Mouse (Mus musculus) thymus, postnatal 0 days (tissue): Measurements from ENCODE around the gene Adh6a. TPM values are rescaled to one million over a fixed set of nuclear protein-coding genes. Genes with fewer than 3 reads are reported as not detected.
"Not testable (repeated sequence)": the region's sequence is repeated elsewhere in the genome, so short reads cannot be mapped to it uniquely, and the experiment has no call there.

Source experiments
- DNase-seq: peaks from one replicate; pipeline ENCODE4 v3.0.0-alpha.2; 2015; ENCODE audit warnings: low spot score
- polyA plus RNA-seq: library from polyadenylated mRNA; unstranded; fragments of >200 nt; fragmentation: Nextera tagmentation; extraction: Ambion mirVana; gene quantifications from 2 replicates; pipeline ENCODE4 v1.2.1, GENCODE M21; 2015

The Adh6a gene
- polyA plus RNA-seq, 1 experiment from 2014 or later = 0.40 TPM

DNA sequence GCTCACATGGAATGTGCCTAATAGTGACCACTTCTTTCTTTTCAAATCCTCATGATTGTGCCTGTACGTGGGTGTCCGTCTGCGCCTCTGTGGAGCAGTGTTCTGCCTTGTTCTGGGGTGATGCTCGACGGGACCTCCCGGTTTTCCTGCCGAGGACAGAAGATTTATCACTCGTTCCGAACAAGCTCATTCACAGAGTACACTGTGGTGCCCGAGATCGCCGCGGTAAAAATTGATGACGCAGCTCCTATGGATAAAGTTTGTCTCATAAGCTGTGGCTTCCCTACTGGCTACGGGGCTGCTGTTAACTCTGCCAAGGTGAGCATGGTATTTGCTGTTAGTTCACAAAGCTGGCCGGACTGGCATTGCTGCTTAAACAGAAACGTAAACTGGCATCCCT, 11.9 kb downstream of the Adh6a start:
- no peak for DNase-seq

DNA sequence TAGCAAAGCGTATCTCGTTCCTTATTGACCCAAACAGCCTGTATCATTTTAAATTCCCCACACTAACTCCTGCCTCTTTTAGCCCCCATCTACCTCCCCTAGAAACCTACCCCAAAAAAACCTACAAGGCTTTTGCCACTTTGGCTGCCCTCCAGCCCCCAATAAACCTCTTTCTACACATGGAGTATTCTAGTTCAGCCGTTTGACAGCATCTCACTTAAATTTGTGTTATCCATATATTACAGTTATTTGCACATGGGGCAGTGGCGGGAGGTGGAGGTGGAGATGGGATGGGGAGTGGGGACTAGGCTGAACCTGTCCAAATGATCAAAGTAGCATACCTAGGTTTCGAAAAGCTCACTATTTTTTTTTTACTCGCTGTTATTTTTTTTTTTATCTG, 12.4 kb downstream of the Adh6a start:
- DNase-seq = no peak

DNA sequence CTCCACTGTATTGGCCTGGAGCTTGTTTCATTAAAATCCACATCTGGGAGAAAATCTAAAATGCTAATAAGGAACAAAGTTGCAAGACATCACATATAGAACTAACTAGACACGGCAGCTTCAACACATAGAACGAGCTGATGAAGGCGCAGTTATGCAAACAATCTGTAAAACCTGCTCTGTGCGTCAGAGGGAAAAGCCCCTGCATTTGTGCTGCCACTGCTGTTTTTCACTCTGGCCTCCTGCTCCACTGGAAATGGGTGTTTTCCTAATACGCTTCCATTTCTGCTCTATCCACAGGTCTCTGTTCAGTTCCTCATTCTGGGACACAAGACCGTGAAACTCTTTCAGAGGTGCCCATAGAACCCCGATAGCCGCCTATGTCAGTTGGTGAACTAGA, 20.8 kb downstream of the Adh6a start:
- no peak for DNase-seq

DNA sequence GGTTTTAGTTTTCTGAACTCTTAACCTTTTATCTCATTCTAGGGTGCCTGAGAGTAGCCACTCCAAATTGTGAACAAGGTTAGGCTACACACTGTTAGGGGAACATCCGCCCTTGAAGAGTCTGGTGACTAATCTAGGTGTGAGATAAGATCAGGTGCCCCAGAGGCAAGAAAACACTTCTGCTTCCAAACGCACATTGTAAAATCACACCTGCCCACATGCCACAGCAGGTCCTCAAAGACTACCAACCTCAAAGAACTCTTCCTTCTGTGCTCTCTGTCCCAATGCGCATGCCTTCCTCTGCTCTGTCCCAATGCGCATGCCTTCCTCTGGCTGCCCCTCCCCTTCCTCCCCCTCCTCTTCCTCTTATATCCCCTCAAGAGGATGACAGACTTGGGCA, 21.2 kb downstream of the Adh6a start:
- peak; percentile 14 for DNase-seq

DNA sequence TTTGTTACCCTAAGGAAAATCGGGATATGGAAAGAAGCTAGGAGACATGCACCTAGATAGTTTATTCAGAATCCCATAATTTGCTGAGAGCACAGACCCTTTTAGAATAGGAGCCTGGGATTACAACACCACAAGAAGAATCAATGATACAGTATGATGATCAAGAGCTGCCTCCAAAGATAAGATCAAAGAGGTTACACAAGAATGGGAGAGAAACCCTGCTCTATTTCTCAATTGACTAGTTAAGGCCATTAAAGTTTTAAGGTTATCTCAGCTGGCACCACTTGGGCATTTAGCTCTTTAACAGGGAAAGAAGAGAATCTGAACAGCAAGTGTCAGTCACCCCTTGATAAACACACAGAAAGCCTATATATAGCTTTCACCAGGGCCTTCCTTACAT, 22.5 kb downstream of the Adh6a start:
- no peak for DNase-seq

DNA sequence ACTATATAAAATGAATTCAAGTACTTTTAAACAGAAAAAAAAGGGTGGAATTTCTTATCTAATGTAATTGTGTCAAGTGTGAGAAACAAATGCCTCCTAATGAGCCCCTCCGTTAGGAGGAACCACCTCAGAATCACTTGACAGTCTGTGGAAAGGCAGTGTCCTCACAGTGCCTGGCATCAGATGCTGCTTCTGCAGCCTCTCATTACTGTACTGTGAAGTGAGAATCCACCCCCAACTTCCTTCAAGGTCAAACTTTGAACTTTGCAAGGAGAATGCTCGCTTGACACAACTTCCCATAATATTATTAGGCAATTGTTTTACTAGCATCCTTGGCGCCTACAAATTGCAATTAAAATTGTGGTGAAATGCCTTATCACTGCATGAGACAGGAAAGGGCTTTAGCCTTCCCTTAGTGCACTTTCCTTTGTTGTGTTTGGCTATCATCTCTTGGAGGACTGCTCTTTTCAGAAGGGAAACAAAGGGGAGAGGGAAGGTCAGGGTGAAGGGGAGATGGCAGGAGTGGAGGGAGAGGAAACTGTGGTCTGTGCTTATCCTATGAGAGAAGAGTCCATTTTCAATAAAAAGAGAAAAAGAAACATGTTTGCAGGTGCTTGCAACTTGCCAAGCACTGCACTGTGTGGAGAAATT, 23.1 kb downstream of the Adh6a start:
- DNase-seq = no peak

DNA sequence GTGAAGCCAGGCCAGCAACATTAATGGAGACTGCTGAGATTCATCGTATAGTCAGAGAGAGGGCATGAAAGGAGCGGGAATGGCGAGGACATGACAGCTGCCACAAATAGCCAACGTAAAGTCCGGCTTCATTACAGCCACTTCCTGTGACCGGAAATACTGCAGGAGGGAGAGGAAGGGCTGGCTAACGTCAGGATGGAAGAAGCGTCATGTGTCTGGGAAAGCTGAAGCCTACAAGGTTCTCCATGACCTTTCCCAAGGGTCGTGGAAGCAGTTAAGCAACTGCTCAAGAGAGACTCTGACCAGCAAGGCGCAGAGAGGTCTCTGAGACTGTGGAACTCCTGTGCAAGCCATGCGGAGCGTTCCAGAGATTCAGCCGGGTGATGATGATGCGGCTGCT, 28.4 kb downstream of the Adh6a start, which contains the start of gene Adh6b:
TSS of gene Adh6b (plus strand) at position 305 of the 400 bp plus-strand sequence.
- DNase-seq = no peak

DNA sequence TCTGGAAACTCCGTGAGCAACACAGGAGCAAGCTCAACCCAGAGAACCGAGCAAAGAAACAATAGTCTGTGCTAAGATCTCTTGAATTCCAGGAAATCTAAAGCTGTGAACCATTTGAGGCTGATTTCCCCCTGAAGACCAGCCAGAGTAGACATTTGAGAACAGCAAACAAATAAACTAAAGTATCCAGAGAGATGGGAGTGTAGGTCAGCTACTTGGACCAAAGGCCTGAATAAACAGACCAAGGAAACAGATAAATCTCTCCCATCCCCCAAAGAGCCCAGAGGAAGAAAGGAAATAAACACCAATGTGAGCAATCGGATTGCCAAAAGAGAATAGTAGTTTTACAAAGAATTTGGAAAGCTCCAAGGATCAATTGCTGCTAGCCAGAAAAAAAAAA, 34.0 kb downstream of the Adh6a start:
- DNase-seq = no peak

DNA sequence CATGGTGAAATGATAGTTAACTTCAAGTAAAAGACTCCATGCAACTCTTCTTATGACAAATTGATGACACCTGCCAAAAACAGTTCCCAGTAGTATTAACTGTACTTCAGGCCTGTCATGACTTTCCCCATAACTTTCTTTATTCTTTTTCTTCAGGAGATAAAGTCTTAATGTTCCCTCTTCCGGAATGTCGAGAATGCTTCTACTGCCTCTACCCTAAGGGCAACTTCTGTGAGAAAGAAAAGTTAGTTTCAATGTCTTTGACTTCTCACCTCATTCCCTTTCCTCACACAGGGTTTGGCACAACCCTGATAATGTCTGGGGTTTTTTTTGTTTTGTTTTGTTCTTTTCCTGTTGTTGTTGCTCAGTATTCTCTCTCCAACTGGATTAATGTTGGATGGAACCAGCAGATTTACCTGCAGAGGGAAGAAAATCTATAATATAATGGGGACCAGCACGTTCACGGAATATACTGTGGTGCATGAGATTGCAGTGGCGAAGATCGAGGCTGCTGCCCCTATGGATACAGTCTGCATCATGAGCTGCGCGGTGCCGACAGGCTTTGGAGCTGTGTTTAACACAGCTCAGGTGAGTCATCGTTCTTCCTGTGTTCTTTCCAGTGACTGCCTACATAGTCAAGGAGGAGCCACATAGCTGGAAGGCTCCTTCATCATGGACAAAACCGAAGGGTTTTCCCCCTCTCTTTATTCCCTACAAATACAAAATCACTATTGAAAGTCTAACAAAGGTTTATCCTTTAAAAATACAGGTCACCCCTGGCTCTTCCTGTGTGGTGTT, 39.1 kb downstream of the Adh6a start:
- no peak for DNase-seq

DNA sequence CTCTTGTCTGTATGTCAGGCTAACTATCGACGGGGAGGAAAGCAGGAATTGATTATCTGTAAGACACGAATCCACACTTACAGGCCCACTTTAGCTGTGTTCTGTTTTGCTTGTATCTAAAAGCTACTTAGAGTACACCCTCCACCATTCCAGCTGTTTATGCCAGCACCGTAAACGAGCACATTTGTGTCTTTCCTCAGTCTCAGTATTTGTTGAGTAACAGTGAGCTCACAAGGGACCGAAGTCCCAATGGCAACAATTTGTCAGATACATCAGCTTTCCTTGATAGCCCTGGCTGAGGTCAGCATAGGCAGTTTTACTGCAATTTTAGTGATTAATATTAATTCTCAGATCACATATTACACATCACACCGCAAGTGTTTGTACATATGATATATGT, 45.8 kb downstream of the Adh6a start:
- no peak for DNase-seq

DNA sequence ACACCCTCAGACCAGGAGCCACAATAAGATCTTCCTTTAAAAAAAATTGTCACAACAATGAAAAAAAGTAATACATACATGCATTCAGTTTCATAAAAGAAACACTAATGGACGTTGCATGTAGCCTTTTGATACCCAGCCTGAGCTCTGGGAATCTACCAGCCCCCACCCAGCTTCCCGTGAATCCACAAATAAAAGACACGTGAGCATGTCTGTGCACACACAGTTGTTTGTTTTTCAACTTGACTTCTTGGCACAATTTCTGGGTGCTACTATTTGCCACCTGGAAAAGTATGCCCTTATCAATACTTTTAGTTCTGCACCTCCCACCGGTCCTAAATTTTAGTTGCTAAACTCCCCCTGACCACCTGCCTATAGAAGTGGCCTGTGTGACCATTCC, 47.6 kb downstream of the Adh6a start:
- DNase-seq = no peak

DNA sequence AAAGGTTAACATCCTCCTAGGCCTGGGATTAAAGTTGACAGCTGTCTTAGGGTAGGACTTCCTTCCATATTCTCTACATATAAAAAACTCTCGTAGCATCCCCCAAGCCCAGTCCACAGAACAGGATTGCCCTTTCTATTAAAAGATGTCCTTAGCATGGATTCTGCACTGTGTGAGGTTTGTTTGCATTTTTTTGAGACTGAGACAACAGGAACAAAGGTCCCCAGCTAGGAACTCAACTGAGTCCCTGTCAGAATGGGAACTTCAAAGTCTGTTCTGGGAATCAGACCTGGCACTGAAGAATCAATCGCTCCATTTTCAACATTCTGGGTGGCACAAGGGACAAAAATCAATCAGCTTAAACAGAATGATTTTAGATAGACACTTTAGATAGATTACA, 49.8 kb downstream of the Adh6a start:
- no peak for DNase-seq

DNA sequence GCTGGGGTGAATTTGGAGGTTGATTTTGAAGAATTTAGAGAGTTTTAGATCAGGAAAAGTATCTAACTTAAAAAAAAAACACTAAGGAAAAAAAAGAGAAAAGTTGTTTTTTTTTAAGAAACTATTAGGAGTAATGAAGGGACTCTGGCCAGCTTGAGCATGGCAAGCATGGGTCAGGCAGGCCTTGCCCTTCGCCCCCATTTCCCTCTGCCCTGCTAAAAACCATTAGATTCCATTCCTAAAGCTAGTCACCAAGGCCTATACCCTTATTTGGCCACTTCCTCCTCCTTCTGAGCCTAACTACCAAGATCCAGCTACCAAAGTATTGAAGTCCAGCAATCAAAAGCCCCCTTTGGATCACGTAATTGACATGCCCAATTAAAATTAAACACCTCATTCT, 53.1 kb downstream of the Adh6a start:
- DNase-seq = no peak

DNA sequence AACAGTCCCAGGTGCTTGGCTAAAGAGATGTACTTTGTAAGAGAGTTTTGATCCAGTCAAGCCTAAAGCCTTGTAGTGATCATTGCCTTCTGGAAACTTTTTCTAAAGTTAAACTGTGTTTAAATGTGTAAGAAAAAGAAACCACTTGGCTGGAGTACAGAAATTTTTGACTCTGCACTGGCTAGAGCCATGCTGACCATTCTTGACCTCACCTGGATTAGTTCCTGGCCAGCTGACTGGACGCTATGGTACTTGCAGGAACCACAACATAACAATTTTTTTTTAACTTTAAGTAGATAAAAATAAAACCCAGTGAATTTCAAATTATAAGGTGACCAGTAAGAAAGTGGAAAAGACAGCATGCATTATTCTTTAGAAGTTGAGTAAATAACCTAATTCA, 56.5 kb downstream of the Adh6a start:
- no peak for DNase-seq

DNA sequence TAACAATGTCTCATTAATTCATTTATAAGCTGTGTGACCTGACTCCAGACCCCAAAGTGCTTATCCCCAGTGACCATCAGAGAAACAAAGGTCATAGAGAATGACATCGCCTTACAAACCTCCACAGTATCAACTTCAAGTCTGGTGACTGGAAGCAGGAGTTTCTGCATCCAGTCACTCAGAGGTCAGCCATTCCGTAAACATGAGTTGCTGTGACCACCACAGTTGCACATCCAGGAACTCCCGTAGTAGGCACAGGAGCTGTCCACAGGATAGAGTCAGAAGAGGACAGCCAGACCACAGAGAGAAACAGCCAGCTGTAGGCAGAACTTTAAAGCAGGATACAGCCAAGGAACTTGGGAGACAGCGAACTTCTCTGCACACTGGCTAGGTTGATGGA, 57.2 kb downstream of the Adh6a start:
- DNase-seq = not testable (repeated sequence)

DNA sequence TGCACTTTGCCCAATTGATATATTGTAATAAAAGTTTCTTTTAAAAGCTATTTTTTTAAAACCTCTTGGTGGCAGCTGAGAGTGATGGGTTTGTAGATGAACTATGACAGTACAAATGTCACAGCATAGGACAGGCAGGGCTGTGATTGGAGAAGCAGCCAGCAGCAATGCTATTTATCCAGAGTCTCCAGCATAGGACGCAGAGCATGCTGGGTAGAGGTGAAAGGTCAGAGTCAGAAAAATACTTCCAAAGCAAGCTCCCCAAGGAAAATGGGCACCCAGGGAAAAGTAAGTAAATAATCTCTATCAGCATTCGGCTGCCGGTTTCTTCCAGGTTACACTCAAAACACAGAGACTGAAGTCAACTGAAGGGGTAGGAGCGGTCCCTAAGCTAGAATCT, 60.8 kb downstream of the Adh6a start:
- no peak for DNase-seq

DNA sequence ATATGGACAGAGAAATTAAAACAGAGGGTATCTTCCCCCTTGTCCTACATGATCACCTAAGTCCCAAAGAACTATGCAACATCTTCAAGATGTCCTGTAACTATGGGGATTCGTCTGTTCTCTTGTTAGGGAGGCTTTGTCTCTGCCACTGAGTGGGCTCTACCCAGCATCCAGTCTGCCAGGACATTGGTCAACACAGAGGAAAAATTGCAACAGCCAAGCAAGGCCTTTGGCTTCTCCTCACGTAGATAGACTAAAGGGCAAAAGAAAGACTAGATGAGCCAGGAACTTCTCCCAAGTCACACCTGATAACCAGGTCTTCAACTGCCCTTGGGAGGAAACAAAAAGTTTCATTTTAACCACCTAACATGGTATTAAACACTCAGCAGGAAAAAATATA, 62.1 kb downstream of the Adh6a start:
- no peak for DNase-seq

Other genes starting within 250 kb of the Adh6a start
- gene 1110002E22Rik, start 248.2 kb upstream of the Adh6a start, polyA plus RNA-seq = 0.10 and 0.14 TPM in 2 replicates
- gene Gm5105, start 245.9 kb upstream of the Adh6a start, polyA plus RNA-seq = not detected in 2 replicates
- gene Trmt10a, start 169.8 kb upstream of the Adh6a start, polyA plus RNA-seq = 9.5 and 10.4 TPM in 2 replicates
- gene Mttp, start 168.3 kb upstream of the Adh6a start, polyA plus RNA-seq = 8.6 and 9.9 TPM in 2 replicates
- gene 4930579F01Rik, start 119.5 kb upstream of the Adh6a start, polyA plus RNA-seq = not detected in 2 replicates
- 0.18 and 0.44 TPM in 2 replicates for gene Adh7, start 95.5 kb upstream of the Adh6a start, polyA plus RNA-seq
- gene Adh1, start 52.3 kb upstream of the Adh6a start, polyA plus RNA-seq = 6.9 and 8.0 TPM in 2 replicates
- gene Adh6b, start 28.5 kb downstream of the Adh6a start, polyA plus RNA-seq = 0.14 and 0.36 TPM in 2 replicates
- gene Adh4, start 102.2 kb downstream of the Adh6a start, polyA plus RNA-seq = not detected in 2 replicates
- gene Adh5, start 129.8 kb downstream of the Adh6a start, polyA plus RNA-seq = 201 and 206 TPM in 2 replicates
- gene Metap1, start 176.2 kb downstream of the Adh6a start, polyA plus RNA-seq = 32.8 and 36.3 TPM in 2 replicates
- gene Eif4e, start 212.9 kb downstream of the Adh6a start, polyA plus RNA-seq = 251 and 280 TPM in 2 replicates